ENCODE assay signal across 8 mouse cellular contexts in genomic region chr5:92505402-92505865, GRCm38 (mm10). TPM values are rescaled to one million over a fixed set of nuclear protein-coding genes. Genes with fewer than 3 reads are reported as not detected.
DNase-seq lines count a peak whose midpoint lies in the region; ATAC-seq and TF ChIP-seq lines count a peak whose summit lies in the region.

No protein-coding gene starts in this region.

- peak overlapping the region; percentile 81 for H3K9ac ChIP-seq in CH12.LX (ENCODE audit: insufficient read depth, low read depth)
- H3K9ac ChIP-seq in forebrain, embryonic 12.5 days = peak overlapping the region; percentile 95
- peak overlapping the region; percentile 91 for H3K9ac ChIP-seq in liver, postnatal 0 days (replicated peaks)
- peak overlapping the region; percentile 94 for H3K9ac ChIP-seq in neural tube, embryonic 14.5 days (replicated peaks; ENCODE audit: low read depth, low read length)

- TF ChIP-seq EP300 in CH12.LX (IDR thresholded peaks at IDR 0.05; ENCODE audit: low read length) = no peak
- TF ChIP-seq EP300 in liver, postnatal 0 days (IDR thresholded peaks at IDR 0.05; ENCODE audit: low read depth) = no peak

- peaks cover 12 to 43% of the 10 kb centered on the region in 2 experiments for H3K4me1 ChIP-seq in CH12.LX (ENCODE audit: control insufficient read depth in 1 of 2, insufficient read depth in 2 of 2)
- H3K4me1 ChIP-seq in forebrain, embryonic 12.5 days = peaks cover 28% of the 10 kb centered on the region
- peaks cover 28% of the 10 kb centered on the region for H3K4me1 ChIP-seq in liver, postnatal 0 days (ENCODE audit: insufficient read depth)
- H3K4me1 ChIP-seq in neural tube, embryonic 14.5 days (ENCODE audit: control insufficient read depth, insufficient read depth, low read length) = peaks cover 10% of the 10 kb centered on the region; the same call in 1 of the 2 replicates

- H3K4me2 ChIP-seq in CH12.LX (ENCODE audit: insufficient read depth, low read depth, poor library complexity, severe bottlenecking) = peak overlapping the region; percentile 77
- H3K4me2 ChIP-seq in forebrain, embryonic 12.5 days = peak overlapping the region; percentile 79
- H3K4me2 ChIP-seq in liver, postnatal 0 days (ENCODE audit: low read depth, low read length) = peak overlapping the region; percentile 86
- peak overlapping the region; percentile 62 for H3K4me2 ChIP-seq in neural tube, embryonic 14.5 days (ENCODE audit: low read depth, low read length)

- peak; percentile 83 for DNase-seq in CH12.LX (ENCODE audit: extremely low read depth)
- DNase-seq in c-Kit-positive CD71-positive TER-119-negative erythroid progenitor cells, embryonic 14.5 days (ENCODE audit: low read depth) = peak; percentile 78
- peak; percentile 97 to 98 for DNase-seq in heart, postnatal 10 days
- peak; percentile 67 for DNase-seq in large intestine, adult 2 months (ENCODE audit: low read depth, low spot score)
- DNase-seq in liver, postnatal 0 days = peak; percentile 94
- DNase-seq in testis, postnatal 10 days (ENCODE audit: low spot score) = peak; percentile 95

- H3K4me3 ChIP-seq in CH12.LX (replicated peaks in 1 of 3; ENCODE audit: low read depth in 2 of 3, low read length in 2 of 3, poor library complexity in 1 of 3) = peak overlapping the region; percentile 79 to 93 (median 92)
- peak overlapping the region; percentile 89 for H3K4me3 ChIP-seq in forebrain, embryonic 12.5 days (replicated peaks)
- H3K4me3 ChIP-seq in liver, postnatal 0 days (ENCODE audit: low read depth, low read length) = peak overlapping the region; percentile 85
- H3K4me3 ChIP-seq in neural tube, embryonic 14.5 days (ENCODE audit: low read depth, low read length) = peak overlapping the region; percentile 90

- no peaks in the 10 kb centered on the region for H3K79me2 ChIP-seq in CH12.LX (replicated peaks; ENCODE audit: control insufficient read depth, extremely low read depth, insufficient read depth, poor library complexity, severe bottlenecking)

- under 1% methylated on average over 48 of the region's 48 CpGs for WGBS in forebrain, embryonic 12.5 days
- under 1% methylated on average over 48 of the region's 48 CpGs for WGBS in large intestine, adult 2 months
- 0% methylated on average over 48 of the region's 48 CpGs for WGBS in liver, postnatal 0 days (ENCODE audit: insufficient replicate concordance)
- WGBS in neural tube, embryonic 14.5 days = under 1% methylated on average over 28 of the region's 48 CpGs

- intact Hi-C loops in heart, postnatal 10 days (cut with DNase I) = loop anchor here (2.0 to 5.0 kb wide), 3 partner anchors 17 to 152 kb away; partner anchors contain the start of gene Stbd1

- no peaks in the 10 kb centered on the region for H3K27me3 ChIP-seq in CH12.LX (replicated peaks)
- no peaks in the 10 kb centered on the region for H3K27me3 ChIP-seq in forebrain, embryonic 12.5 days
- no peaks in the 10 kb centered on the region for H3K27me3 ChIP-seq in liver, postnatal 0 days (ENCODE audit: insufficient read depth, low read length)
- no peaks in the 10 kb centered on the region for H3K27me3 ChIP-seq in neural tube, embryonic 14.5 days (ENCODE audit: control insufficient read depth, insufficient read depth, low read length)

- ATAC-seq in forebrain, embryonic 12.5 days (ENCODE audit: low FRiP score) = peak; percentile 96
- peak; percentile 96 for ATAC-seq in liver, postnatal 0 days
- peak; percentile 97 for ATAC-seq in neural tube, embryonic 14.5 days (ENCODE audit: low read depth)

- peak; percentile 44 for TF ChIP-seq RAD21 in CH12.LX (IDR thresholded peaks at IDR 0.05; ENCODE audit: low read depth, low read length)

- H3K36me3 ChIP-seq in CH12.LX (replicated peaks in 1 of 2; ENCODE audit: control insufficient read depth in 1 of 2, insufficient read depth in 1 of 2, low read length in 1 of 2) = peaks cover 0 to 5% of the 10 kb centered on the region in 2 experiments
- no peaks in the 10 kb centered on the region for H3K36me3 ChIP-seq in forebrain, embryonic 12.5 days (replicated peaks)
- H3K36me3 ChIP-seq in liver, postnatal 0 days (replicated peaks; ENCODE audit: insufficient read depth, low read length) = no peaks in the 10 kb centered on the region; the same call in 1 of the 2 replicates
- H3K36me3 ChIP-seq in neural tube, embryonic 14.5 days (ENCODE audit: control insufficient read depth, insufficient read depth, low read length) = no peaks in the 10 kb centered on the region

- dilution Hi-C loops in CH12.LX (cut with MboI; ENCODE audit: extremely low pct_ligation_motif_present, extremely low pct_unique_long_range_greater_than_20kb, low sequenced_read_pairs) = no loop called here

- H3K27ac ChIP-seq in CH12.LX (ENCODE audit: insufficient read depth, low read depth) = peak overlapping the region; percentile 66
- peak overlapping the region; percentile 99 for H3K27ac ChIP-seq in forebrain, embryonic 12.5 days
- H3K27ac ChIP-seq in liver, postnatal 0 days (ENCODE audit: low read depth) = peak overlapping the region; percentile 98
- H3K27ac ChIP-seq in neural tube, embryonic 14.5 days (ENCODE audit: low read depth, low read length) = peak overlapping the region; percentile 99

- peaks cover 4% of the 10 kb centered on the region for H3K9me3 ChIP-seq in CH12.LX (replicated peaks; ENCODE audit: low read length)
- H3K9me3 ChIP-seq in forebrain, embryonic 12.5 days = no peaks in the 10 kb centered on the region
- no peaks in the 10 kb centered on the region for H3K9me3 ChIP-seq in liver, postnatal 0 days (ENCODE audit: low read length)
- no peaks in the 10 kb centered on the region for H3K9me3 ChIP-seq in neural tube, embryonic 14.5 days (ENCODE audit: control insufficient read depth, low read length)

- peak; percentile 40; the same call in 1 of the 2 replicates for TF ChIP-seq POLR2A in CH12.LX (IDR thresholded peaks at IDR 0.05; ENCODE audit: low read depth, low read length)

- in situ Hi-C loops in CH12.LX (cut with MboI; ENCODE audit: low pct_ligation_motif_present, low pct_unique_long_range_greater_than_20kb, low sequenced_read_pairs) = loop anchor here (5.0 to 10.0 kb wide), 2 partner anchors 43 to 61 kb away; no protein-coding TSS in a partner anchor

- TF ChIP-seq CTCF in CH12.LX (conservative IDR thresholded peaks at IDR 0.05 in 1 of 2, IDR thresholded peaks at IDR 0.05 in 1 of 2; ENCODE audit: low read depth in 2 of 2, low read length in 2 of 2) = peak in 1 of 2 experiments; percentile 70; a peak in 2 of 4 replicates
- peak; percentile 87 for TF ChIP-seq CTCF in liver, postnatal 0 days (IDR thresholded peaks at IDR 0.05; ENCODE audit: low read depth)

TF ChIP-seq in CH12.LX, 34 proteins besides CTCF, POLR2A, EP300 and RAD21 (continues in another document):
- peak; percentile 65 for TF ChIP-seq IRF4 (IDR thresholded peaks at IDR 0.05; ENCODE audit: low read depth, low read length)
- peak; percentile 76 for TF ChIP-seq NRF1 (IDR thresholded peaks at IDR 0.05; ENCODE audit: low read depth, low read length)
- no peak for TF ChIP-seq GABPA (IDR thresholded peaks at IDR 0.05; ENCODE audit: insufficient replicate concordance, low read depth, low read length)
- peak; percentile 67; the same call in 1 of the 2 replicates for TF ChIP-seq ZMIZ1 (IDR thresholded peaks at IDR 0.05; ENCODE audit: low read depth, low read length)
- no peak for TF ChIP-seq POLR2AphosphoS2 (IDR thresholded peaks at IDR 0.05; ENCODE audit: low read depth, low read length)
- TF ChIP-seq MAX (IDR thresholded peaks at IDR 0.05; ENCODE audit: low read length) = peak; percentile 77; the same call in 1 of the 2 replicates
- TF ChIP-seq MEF2A (IDR thresholded peaks at IDR 0.05; ENCODE audit: borderline replicate concordance, low read depth, low read length) = peak; percentile 55
- peak; percentile 51 for TF ChIP-seq USF2 (conservative IDR thresholded peaks at IDR 0.05; ENCODE audit: low read depth, low read length)
- no peak for TF ChIP-seq RCOR1 (conservative IDR thresholded peaks at IDR 0.05; ENCODE audit: low read depth, low read length)
- TF ChIP-seq MYC (IDR thresholded peaks at IDR 0.05; ENCODE audit: low read depth, low read length) = no peak
- peak; percentile 59 for TF ChIP-seq TCF12 (IDR thresholded peaks at IDR 0.05; ENCODE audit: low read depth, low read length)
- no peak for TF ChIP-seq ZNF384 (IDR thresholded peaks at IDR 0.05; ENCODE audit: low read depth, low read length)
- TF ChIP-seq NELFE (IDR thresholded peaks at IDR 0.05; ENCODE audit: low read depth, low read length) = no peak; the same call in 1 of the 2 replicates
- TF ChIP-seq CHD1 (IDR thresholded peaks at IDR 0.05; ENCODE audit: low read depth, low read length) = 0 out of 2 replicates have a peak, but pooled peaks have one; percentile 26
- TF ChIP-seq HCFC1 (IDR thresholded peaks at IDR 0.05; ENCODE audit: low read depth, low read length) = peak; percentile 49
- no peak for TF ChIP-seq PAX5 (IDR thresholded peaks at IDR 0.05; ENCODE audit: low read length)
- TF ChIP-seq SIN3A (IDR thresholded peaks at IDR 0.05; ENCODE audit: low read length) = peak; percentile 68; the same call in 1 of the 2 replicates
- no peak for TF ChIP-seq E2F4 (IDR thresholded peaks at IDR 0.05; ENCODE audit: insufficient replicate concordance, low read depth, low read length)
- TF ChIP-seq JUN (IDR thresholded peaks at IDR 0.05; ENCODE audit: insufficient read depth, low read depth, low read length) = no peak
- TF ChIP-seq ZKSCAN1 (IDR thresholded peaks at IDR 0.05; ENCODE audit: borderline replicate concordance, low read depth, low read length) = no peak

RNA-seq across cellular contexts. Expression of gene Scarb2, which starts 1.2 kb away (rescaled TPM):
- 6.0 and 9.2 TPM in 2 replicates for total RNA-seq in CH12.LX (2012; rRNA removed)
- 9.5 and 11.2 TPM in 2 replicates for total RNA-seq in CH12.LX (2014; rRNA removed)
- 6.5 and 7.2 TPM in 2 replicates for polyA plus RNA-seq in CH12.LX (2012; ENCODE audit: insufficient read length, low read depth)
- polyA plus RNA-seq in forebrain, embryonic 12.5 days (2016; fragmentation: Nextera tagmentation; extraction: Ambion mirVana) = 16.6 and 17.9 TPM in 2 replicates
- 10 to 100 TPM; 93.1 to 98.1 TPM for total RNA-seq in heart, postnatal 10 days (2021)
- polyA plus RNA-seq in large intestine, adult 2 months (2012; rRNA removed) = 13.3 and 17.9 TPM in 2 replicates
- 16.3 and 16.5 TPM in 2 replicates for polyA plus RNA-seq in liver, postnatal 0 days (2015; fragmentation: Nextera tagmentation; extraction: Ambion mirVana)
- polyA plus RNA-seq in neural tube, embryonic 14.5 days (2014; fragmentation: Nextera tagmentation; extraction: Ambion mirVana) = 16.2 and 17.6 TPM in 2 replicates

RNA-seq across cellular contexts. Expression of gene Fam47e, which starts 49.4 kb away (rescaled TPM):
- total RNA-seq in CH12.LX (2012; rRNA removed) (not detected in 2 replicates), CH12.LX (2014; rRNA removed) (not detected in 2 replicates)
- not detected in 2 replicates for polyA plus RNA-seq in CH12.LX (2012; ENCODE audit: insufficient read length, low read depth)
- polyA plus RNA-seq in forebrain, embryonic 12.5 days (2016; fragmentation: Nextera tagmentation; extraction: Ambion mirVana) = not detected in 2 replicates
- total RNA-seq in heart, postnatal 10 days (2021) = not detected
- not detected in 2 replicates for polyA plus RNA-seq in large intestine, adult 2 months (2012; rRNA removed)
- polyA plus RNA-seq in liver, postnatal 0 days (2015; fragmentation: Nextera tagmentation; extraction: Ambion mirVana) = 8.4 and 9.8 TPM in 2 replicates
- 1.4 and 2.1 TPM in 2 replicates for polyA plus RNA-seq in neural tube, embryonic 14.5 days (2014; fragmentation: Nextera tagmentation; extraction: Ambion mirVana)

Comparison
In these comparisons a context has a peak if more than half of its experiments do, and no peak if none do; other contexts are left out.
1. Peak in every context shown above with its lines: DNase-seq, ATAC-seq, H3K4me3 ChIP-seq and H3K27ac ChIP-seq.